10 mouse cellular contexts compared by ENCODE assay signal in genomic region chr16:91270982-91271549, GRCm38 (mm10). TPM values are rescaled to one million over a fixed set of nuclear protein-coding genes. Genes with fewer than 3 reads are reported as not detected.
DNase-seq lines count a peak whose midpoint lies in the region; ATAC-seq lines count a peak whose summit lies in the region.
"Had no signal": no experiment of that assay in that cellular context is flagged by ENCODE, and none has a peak within 500 bp of the region (broad histone marks: within the 10 kb centered on the region; RNA-seq: fewer than 3 reads in every experiment).

No protein-coding gene starts in this region.

- H3K9ac ChIP-seq in kidney, embryonic 14.5 days (ENCODE audit: low read depth, low read length), result no peak overlapping the region
- no peak overlapping the region for H3K9ac ChIP-seq in forebrain, embryonic 15.5 days (replicated peaks)
- H3K9ac ChIP-seq in midbrain, embryonic 13.5 days (replicated peaks), result peak overlapping the region; percentile 37; the same call in 1 of the 2 replicates

- 1% methylated on average over 29 of the region's 29 CpGs for WGBS in kidney, embryonic 14.5 days
- 1% methylated on average over 29 of the region's 29 CpGs for WGBS in forebrain, embryonic 15.5 days
- 0% methylated on average over 29 of the region's 29 CpGs for WGBS in midbrain, embryonic 13.5 days

- H3K4me2 ChIP-seq in kidney, embryonic 14.5 days (replicated peaks; ENCODE audit: low read depth, low read length), result no peak overlapping the region; the same call in 1 of the 2 replicates
- H3K4me2 ChIP-seq in forebrain, embryonic 15.5 days (replicated peaks), result peak overlapping the region; percentile 84
- H3K4me2 ChIP-seq in midbrain, embryonic 13.5 days (replicated peaks), result peak overlapping the region; percentile 86

- no peaks in the 10 kb centered on the region for H3K36me3 ChIP-seq in kidney, embryonic 14.5 days (ENCODE audit: control insufficient read depth, insufficient read depth, low read length)
- no peaks in the 10 kb centered on the region for H3K36me3 ChIP-seq in forebrain, embryonic 15.5 days
- H3K36me3 ChIP-seq in midbrain, embryonic 13.5 days, result no peaks in the 10 kb centered on the region

- no peak for ATAC-seq in kidney, embryonic 14.5 days (ENCODE audit: low FRiP score, low TSS enrichment)
- no peak for ATAC-seq in forebrain, embryonic 15.5 days (replicated peaks)
- ATAC-seq in midbrain, embryonic 13.5 days, result 0 out of 2 replicates have a peak, but pooled peaks have one; percentile 5

- H3K27ac ChIP-seq in kidney, embryonic 14.5 days (ENCODE audit: low read depth, low read length), result no peak overlapping the region
- no peak overlapping the region for H3K27ac ChIP-seq in forebrain, embryonic 15.5 days (replicated peaks)
- H3K27ac ChIP-seq in midbrain, embryonic 13.5 days, result no peak overlapping the region

- H3K4me3 ChIP-seq in kidney, embryonic 14.5 days (ENCODE audit: low read length), result peak overlapping the region; percentile 42; the same call in 1 of the 2 replicates
- H3K4me3 ChIP-seq in forebrain, embryonic 15.5 days, result peak overlapping the region; percentile 47
- peak overlapping the region; percentile 51 for H3K4me3 ChIP-seq in midbrain, embryonic 13.5 days (replicated peaks)

- no peak for DNase-seq in kidney, adult 18-20 months
- peak; percentile 11 for DNase-seq in brain, adult 2 months (ENCODE audit: low read depth, low spot score)
- DNase-seq in thymus, adult 18-20 months, result no peak
- DNase-seq in spleen, postnatal 10 days (ENCODE audit: low spot score in 2 of 2), result no peak
- DNase-seq in adrenal gland, adult 18-20 months (ENCODE audit: low spot score in 2 of 2), result no peak
- DNase-seq: lung, postnatal 36 days had no signal

- no peaks in the 10 kb centered on the region for H3K9me3 ChIP-seq in kidney, embryonic 14.5 days (ENCODE audit: control insufficient read depth, low read length)
- no peaks in the 10 kb centered on the region for H3K9me3 ChIP-seq in forebrain, embryonic 15.5 days
- no peaks in the 10 kb centered on the region for H3K9me3 ChIP-seq in midbrain, embryonic 13.5 days

- peaks cover 11% of the 10 kb centered on the region for H3K4me1 ChIP-seq in kidney, embryonic 14.5 days (ENCODE audit: control insufficient read depth, insufficient read depth, low read length)
- peaks cover 28% of the 10 kb centered on the region for H3K4me1 ChIP-seq in forebrain, embryonic 15.5 days
- peaks cover 24% of the 10 kb centered on the region for H3K4me1 ChIP-seq in midbrain, embryonic 13.5 days (replicated peaks)

- peaks cover 97% of the 10 kb centered on the region for H3K27me3 ChIP-seq in kidney, embryonic 14.5 days (ENCODE audit: control insufficient read depth, insufficient read depth, low read length)
- peaks cover 99% of the 10 kb centered on the region for H3K27me3 ChIP-seq in forebrain, embryonic 15.5 days
- H3K27me3 ChIP-seq in midbrain, embryonic 13.5 days, result peaks cover 100% of the 10 kb centered on the region

RNA-seq across cellular contexts. Expression of gene Olig1, which starts 1.5 kb away (rescaled TPM):
- polyA plus RNA-seq in kidney, embryonic 14.5 days (2014; fragmentation: Nextera tagmentation; extraction: Ambion mirVana), result not detected in 2 replicates
- polyA plus RNA-seq in forebrain, embryonic 15.5 days (2015; fragmentation: Nextera tagmentation; extraction: Ambion mirVana), result 29.6 and 33.4 TPM in 2 replicates
- 11.3 and 12.6 TPM in 2 replicates for polyA plus RNA-seq in midbrain, embryonic 13.5 days (2015; fragmentation: Nextera tagmentation; extraction: Ambion mirVana)
- under 1 TPM; 0.50 to 0.80 TPM for total RNA-seq in adrenal gland, adult 18-20 months (2021)
- total RNA-seq: MEL had no signal

RNA-seq across cellular contexts. Expression of gene Olig2, which starts 45.8 kb away (rescaled TPM):
- not detected in 2 replicates for polyA plus RNA-seq in kidney, embryonic 14.5 days (2014; fragmentation: Nextera tagmentation; extraction: Ambion mirVana)
- polyA plus RNA-seq in forebrain, embryonic 15.5 days (2015; fragmentation: Nextera tagmentation; extraction: Ambion mirVana), result 7.1 and 8.6 TPM in 2 replicates
- 2.8 and 4.2 TPM in 2 replicates for polyA plus RNA-seq in midbrain, embryonic 13.5 days (2015; fragmentation: Nextera tagmentation; extraction: Ambion mirVana)
- total RNA-seq in adrenal gland, adult 18-20 months (2021), result not detected
- total RNA-seq: MEL had no signal

Comparison
In these comparisons a context has a peak if more than half of its experiments do, and no peak if none do; other contexts are left out.
1. RNA of gene Olig1, which starts 1.5 kb away (polyA plus RNA-seq): 29.6 to 33.4 TPM in forebrain, embryonic 15.5 days and 11.3 to 12.6 TPM in midbrain, embryonic 13.5 days; not detected in kidney, embryonic 14.5 days; every median in the first group is over 10 times any median in the second.
2. Peak in every context shown above with its lines, with median percentiles within 50 percentile points of each other: H3K4me3 ChIP-seq.